Mouse (Mus musculus): ENCODE measurements at regions not wholly inside any gene's neighbourhood (a gene's known extent, or its start where the extent isn't known, plus 50 kb on each side); places are given as distances from the start of the nearest gene placed in this dataset.

DNA sequence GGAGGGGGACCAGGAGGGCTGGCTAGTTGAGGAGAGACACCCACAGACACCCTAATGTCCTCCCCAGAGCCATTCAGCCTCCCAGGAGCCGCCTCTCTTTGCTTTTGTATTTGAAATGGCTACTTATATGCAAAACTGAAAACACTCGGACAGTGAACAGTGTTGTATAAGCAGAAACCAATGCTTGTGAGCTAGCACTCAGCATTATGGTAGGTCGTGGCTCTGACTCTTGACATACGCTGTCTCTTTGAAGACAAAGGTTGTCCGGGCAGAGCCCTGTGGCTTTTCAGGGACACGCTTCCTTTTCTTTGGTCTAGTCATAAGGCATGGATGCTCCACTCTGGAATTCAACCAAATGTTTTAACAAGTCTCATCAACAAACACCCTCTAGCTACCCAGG lies 235.4 kb upstream of the Rgma start:
- DNase-seq (ENCODE audit: low spot score), result no peak

- DNase-seq (ENCODE audit: low spot score), result peak; percentile 26
Observed at GRCm38 (mm10) chr7:73141167-73141566, 234.1 kb upstream of the Rgma start.

- DNase-seq (ENCODE audit: low spot score), result no peak
Observed at GRCm38 (mm10) chr7:73143902-73144301, 231.4 kb upstream of the Rgma start.

DNA sequence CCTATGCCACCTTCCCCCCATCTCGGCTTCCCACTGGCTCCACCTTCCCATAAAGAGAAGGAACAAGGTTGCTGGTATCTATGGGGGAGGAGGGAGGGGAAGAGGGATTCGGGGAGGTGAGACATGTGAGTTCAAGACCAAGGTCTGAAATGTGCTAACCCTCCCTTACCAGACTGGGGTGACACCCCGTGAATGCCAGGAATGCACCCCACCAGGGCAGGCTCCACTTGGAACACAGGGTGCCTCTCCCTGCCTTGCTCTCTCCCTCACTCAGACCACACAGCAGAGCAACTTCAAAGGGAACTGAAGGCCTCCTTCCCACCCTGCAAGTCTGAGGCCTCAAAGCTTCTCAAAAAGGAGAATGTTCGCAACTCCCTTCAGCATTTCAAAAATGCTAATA lies 230.5 kb upstream of the Rgma start:
- DNase-seq (ENCODE audit: low spot score), result no peak

DNA sequence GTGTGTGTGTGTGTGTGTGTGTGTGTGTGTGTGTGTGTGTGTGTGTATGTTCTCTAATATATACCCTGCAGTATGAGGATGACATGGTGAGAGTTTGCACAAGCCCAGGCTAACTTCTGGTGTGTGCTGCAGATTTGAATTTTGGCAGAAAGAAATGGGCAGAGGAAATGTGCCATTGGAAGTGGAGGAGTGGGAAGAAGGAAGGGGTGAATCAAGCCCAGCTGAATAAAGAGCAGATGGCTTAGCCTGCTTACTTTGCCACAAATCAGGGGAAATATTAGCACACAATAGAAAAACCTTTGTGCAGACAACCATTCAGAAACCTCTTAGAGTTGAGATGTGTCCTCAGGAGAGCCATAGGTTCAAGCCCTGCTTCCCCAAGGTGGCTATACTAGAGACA lies 228.1 kb upstream of the Rgma start:
- DNase-seq (ENCODE audit: low spot score), result no peak

- no peak for DNase-seq (ENCODE audit: low spot score)
Observed at GRCm38 (mm10) chr7:73150436-73150835, 224.9 kb upstream of the Rgma start.

- no peak for DNase-seq (ENCODE audit: low spot score)
Observed at GRCm38 (mm10) chr7:73151586-73152467, 223.5 kb upstream of the Rgma start.

GRCm38 (mm10) chr7:73153668-73154067 lies 221.6 kb upstream of the Rgma start:
- no peak for DNase-seq (ENCODE audit: low spot score)

DNA sequence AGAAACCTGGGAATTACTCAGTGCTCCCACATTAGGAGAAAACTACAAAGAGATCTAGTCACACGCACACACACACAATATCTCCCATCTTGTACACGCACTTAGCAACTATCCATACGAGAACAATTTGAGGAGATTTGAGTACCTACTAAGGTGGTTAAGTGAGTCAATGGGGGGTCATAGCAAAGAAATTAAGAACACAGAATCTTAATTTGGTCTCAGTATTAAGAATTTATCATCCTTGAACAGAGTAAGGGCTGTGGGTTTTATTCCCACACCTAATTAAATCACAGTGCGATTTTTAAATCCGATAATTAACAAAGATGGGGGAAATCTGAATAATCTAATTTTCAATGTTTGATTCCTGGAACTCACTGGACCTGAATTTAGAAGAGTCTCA lies 216.5 kb upstream of the Rgma start:
- no peak for DNase-seq (ENCODE audit: low spot score)

GRCm38 (mm10) chr7:73160968-73161367 lies 214.3 kb upstream of the Rgma start:
- DNase-seq (ENCODE audit: low spot score), result no peak

GRCm38 (mm10) chr7:73163687-73164086 lies 211.6 kb upstream of the Rgma start:
- no peak for DNase-seq (ENCODE audit: low spot score)

GRCm38 (mm10) chr7:73165521-73165920 lies 209.8 kb upstream of the Rgma start:
- no peak for DNase-seq (ENCODE audit: low spot score)

DNA sequence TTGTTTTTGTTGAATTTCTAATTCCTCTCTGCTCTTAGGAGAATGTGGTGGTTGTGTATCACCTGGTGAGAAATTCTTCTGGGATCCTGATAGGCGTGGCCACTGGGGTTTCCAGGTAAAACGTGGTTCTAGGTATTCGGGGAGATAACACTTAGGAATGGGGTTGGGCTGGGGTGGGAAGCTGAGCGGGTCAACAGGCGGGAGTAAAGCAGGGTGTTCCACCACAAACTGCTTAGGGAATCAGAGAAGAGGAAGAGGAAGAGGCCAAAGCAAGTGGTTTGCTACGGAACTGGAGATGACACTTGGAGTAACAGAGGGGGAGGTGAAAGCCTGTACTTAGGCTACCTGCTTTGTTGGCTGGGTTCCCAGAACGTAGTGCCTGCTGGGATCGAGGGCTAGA lies 205.9 kb upstream of the Rgma start:
- DNase-seq (ENCODE audit: low spot score), result no peak

- DNase-seq (ENCODE audit: low spot score), result no peak
Observed at GRCm38 (mm10) chr7:73172615-73173014, 202.7 kb upstream of the Rgma start.

GRCm38 (mm10) chr7:73183761-73184160 lies 191.5 kb upstream of the Rgma start:
- DNase-seq (ENCODE audit: low spot score), result no peak

- DNase-seq (ENCODE audit: low spot score), result no peak
Observed at GRCm38 (mm10) chr7:73184208-73185070, 190.9 kb upstream of the Rgma start.

DNA sequence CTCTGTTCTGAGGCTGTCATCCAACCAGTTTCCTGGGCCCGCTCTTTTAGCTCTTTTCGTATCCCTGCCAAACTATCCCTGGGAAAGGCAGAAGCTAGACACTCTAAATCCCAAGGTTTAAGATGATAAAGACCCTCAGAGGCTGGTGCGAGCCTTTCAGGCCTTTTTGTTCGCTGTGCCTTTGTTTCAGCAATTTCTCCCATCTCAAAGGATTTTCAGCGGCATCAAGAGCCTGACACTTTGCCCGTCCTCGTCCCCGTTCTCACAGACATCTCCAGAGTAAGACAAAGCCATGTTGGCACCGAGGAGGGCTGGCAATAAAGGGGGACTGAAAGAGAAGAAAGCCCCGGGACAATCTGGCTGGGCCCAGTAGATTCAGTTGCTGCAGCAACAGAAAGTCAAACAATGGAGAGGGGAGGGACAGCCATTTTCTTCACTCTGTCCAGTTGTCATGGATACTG lies 190.2 kb upstream of the Rgma start:
- no peak for DNase-seq (ENCODE audit: low spot score)

DNA sequence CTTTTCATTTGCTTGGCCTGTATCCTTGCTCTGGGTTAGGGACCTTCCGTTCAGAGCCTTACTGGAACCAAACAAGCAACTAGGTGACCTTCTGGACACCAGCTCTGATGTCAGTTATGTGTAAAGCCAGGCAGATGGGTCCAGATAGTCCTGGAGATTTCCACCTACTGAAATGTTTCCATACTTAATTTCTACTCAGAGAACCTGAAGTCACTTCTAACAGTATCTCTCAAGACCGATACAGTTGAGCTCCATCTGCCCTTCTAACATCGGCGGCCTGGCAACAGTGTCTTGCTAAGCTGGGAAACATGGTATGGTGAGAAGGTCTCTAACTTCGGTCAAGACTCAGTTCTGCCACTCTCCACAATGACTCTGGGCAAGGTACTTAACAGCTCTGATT lies 189.7 kb upstream of the Rgma start:
- DNase-seq (ENCODE audit: low spot score), result no peak

DNA sequence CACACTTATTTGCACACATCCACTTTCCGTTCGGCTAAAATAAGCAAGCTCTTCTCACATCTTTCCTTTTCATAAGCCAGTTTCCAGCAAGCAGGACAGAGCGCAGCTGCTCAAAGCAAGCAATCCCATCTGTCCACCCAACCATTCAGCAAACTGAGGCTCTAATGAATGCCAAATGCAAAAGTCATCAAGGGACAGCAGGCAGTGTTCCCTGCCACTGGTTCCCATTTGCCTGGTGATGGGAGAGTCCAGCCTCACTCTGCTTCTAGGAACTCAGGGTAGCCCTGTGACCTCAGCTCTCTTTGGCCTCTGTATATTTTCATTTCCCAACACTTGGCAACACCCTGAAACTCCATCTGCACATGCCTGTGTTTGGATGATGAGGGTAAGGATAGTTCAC lies 188.8 kb upstream of the Rgma start:
- DNase-seq (ENCODE audit: low spot score), result no peak

DNA sequence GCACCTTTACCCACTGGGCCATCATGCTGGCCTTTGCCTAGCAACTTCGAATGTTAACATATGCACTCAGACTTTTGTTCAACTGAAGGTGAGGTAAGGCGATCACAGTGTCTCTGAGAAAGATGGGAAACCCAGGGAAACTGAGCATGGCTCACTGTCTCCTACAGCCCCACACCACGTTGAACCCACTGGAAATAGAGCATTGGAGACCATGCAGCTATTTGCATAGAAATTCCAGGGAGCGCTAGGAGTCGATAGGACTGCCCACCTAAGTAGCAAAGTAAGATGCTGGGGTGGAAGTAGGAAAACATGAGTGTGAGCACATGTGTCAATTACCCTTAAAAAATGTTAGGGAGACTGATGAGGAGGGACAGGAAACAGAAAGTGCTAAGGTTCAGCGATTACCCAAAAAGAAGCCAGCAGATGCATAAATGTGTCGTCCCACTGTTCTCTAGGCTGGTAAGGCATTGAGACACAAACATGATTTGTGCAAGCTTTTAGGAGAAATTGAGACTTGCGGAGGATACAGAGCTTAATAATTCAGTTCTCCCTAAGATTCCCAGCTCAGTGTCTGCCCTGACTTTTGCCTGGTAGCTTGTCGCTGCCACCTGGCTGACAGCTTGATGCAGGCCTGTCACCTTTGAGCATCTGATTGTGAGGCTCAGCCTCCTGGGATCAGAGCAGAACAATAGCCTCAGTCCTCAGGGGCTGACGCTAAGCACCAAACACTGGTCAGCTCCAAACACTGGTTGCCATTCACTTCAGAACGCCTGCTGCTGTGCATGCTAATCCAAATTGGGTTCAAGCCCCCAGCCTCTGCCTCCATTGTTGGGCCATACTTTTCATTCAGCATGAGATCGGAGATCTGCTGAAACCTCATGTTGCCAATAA lies 183.7 kb upstream of the Rgma start:
- DNase-seq (ENCODE audit: low spot score), result no peak

DNA sequence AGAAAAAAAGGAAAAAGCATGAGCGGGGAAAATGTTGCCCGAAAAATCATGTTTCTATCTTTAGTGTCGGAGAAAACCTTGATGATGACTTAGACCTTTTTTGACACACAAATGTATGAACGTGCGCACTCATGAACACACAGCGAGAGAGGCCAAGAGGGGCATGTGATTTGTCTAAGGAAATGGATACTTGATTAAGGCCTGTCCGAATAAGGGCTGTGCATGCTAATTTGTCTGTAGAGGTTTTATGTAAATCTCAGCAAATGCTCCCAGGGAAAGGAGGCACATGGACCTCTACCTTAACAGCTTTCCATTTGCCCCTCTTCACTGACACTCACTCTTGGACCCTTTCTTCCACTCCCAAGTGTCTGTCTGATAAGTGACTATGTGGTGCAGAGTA lies 182.5 kb upstream of the Rgma start:
- no peak for DNase-seq (ENCODE audit: low spot score)

GRCm38 (mm10) chr7:73195306-73195705 lies 180.0 kb upstream of the Rgma start:
- DNase-seq (ENCODE audit: low spot score), result no peak

All from yolk sac, embryonic 10.5 days (tissue).